Mouse (Mus musculus) E14TG2a.4 (cell line): ENCODE data around the gene Galnt12.

Experiments
- CTCF ChIP-seq: conservative IDR thresholded peaks from 2 replicates; pipeline ENCODE4 v1.5.1; 2014; ENCODE audit warnings: low read length
- NANOG ChIP-seq: IDR thresholded peaks from 2 replicates; pipeline ENCODE4 v1.6.1; 2014; ENCODE audit warnings: borderline replicate concordance, low read length, mixed read lengths
- POU5F1 ChIP-seq: IDR thresholded peaks from 2 replicates; pipeline ENCODE4 v1.6.1; 2014; ENCODE audit warnings: low read length, borderline replicate concordance

DNA sequence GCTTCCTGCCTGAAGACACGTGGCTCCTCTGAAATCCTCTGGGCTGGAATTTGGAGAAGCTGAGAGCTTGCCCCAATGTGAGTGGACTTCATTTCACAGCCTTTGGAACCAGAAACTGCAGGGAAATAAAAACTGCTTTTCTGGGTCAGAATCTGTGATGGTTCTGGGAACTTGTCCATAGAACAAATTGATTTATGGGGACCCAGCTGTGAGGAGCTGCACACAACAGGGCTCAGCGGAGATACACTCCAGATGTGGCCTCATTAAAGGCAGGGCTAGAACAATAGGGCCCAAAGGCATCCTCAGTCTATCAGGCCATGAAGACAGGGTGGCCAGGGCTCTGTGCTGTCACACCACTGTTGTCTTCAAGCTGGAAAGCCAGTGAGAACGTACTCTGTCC lies 40.7 kb downstream of the Galnt12 start:
- TF ChIP-seq CTCF, result no peak
- TF ChIP-seq POU5F1, result no peak
- TF ChIP-seq NANOG, result no peak
